Mouse (Mus musculus) CH12F3 (cell line): ENCODE results near the gene AV320801.
"Not testable (repeated sequence)": the region's sequence is repeated elsewhere in the genome, so short reads cannot be mapped to it uniquely, and the experiment has no call there.

Source experiments
- in situ Hi-C: fragments of 300-500 bp; cut with MboI; formaldehyde crosslinking; loops from 2 replicates; pipeline ENCODE4 v1.14.3; 2020; ENCODE audit warnings: low sequenced_read_pairs

Gene AV320801

GRCm38 (mm10) chrX:135494288-135494687 is at the start of gene AV320801:
Gene AV320801, plus strand, starts transcription at chrX:135494588.
- in situ Hi-C loops = not testable (repeated sequence)

- in situ Hi-C loops = not testable (repeated sequence)
Measured at GRCm38 (mm10) chrX:135464160-135464559, 30.2 kb upstream of the AV320801 start.

- in situ Hi-C loops = not testable (repeated sequence)
Measured at GRCm38 (mm10) chrX:135481902-135482301, 12.5 kb upstream of the AV320801 start.

- in situ Hi-C loops = not testable (repeated sequence)
Measured at GRCm38 (mm10) chrX:135483183-135483582, 11.2 kb upstream of the AV320801 start.
